Mouse (Mus musculus) heart, adult 2 months (tissue): ENCODE measurements around the gene Gfpt1.

ENCODE experiments used
- CTCF ChIP-seq: fragments of 200-600 bp; IDR thresholded peaks from 2 replicates; pipeline ENCODE4 v1.8.1; 2022; ENCODE audit warnings: antibody characterized with exemption, mild to moderate bottlenecking, moderate library complexity
- POLR2A ChIP-seq: fragments of 200-500 bp; IDR thresholded peaks from 2 replicates; pipeline ENCODE4 v1.6.1; 2011; ENCODE audit warnings: mild to moderate bottlenecking, low read depth, low read length, control low read depth; ENCODE audit not compliant: insufficient read depth

GRCm38 (mm10) chr6:87123406-87123805 is 80.8 kb downstream of the Gfpt1 start:
- TF ChIP-seq POLR2A (no peak), CTCF (no peak)
